Mouse (Mus musculus) ES-E14 (cell line): Measurements from ENCODE around the gene Bhlha15. TPM values are rescaled to one million over a fixed set of nuclear protein-coding genes. Genes with fewer than 3 reads are reported as not detected.

Experiments used
- DNase-seq: peaks from one replicate; pipeline ENCODE4 v3.0.0-alpha.2; 2013; ENCODE audit warnings: low read depth, low spot score
- H3K27ac ChIP-seq: 2 replicates; pipeline ENCODE4 v1.5.1; 2012; ENCODE audit warnings: low read depth, mild to moderate bottlenecking, low read length, moderate library complexity, mixed read lengths; ENCODE audit not compliant: poor library complexity, insufficient read depth, severe bottlenecking
- H3K36me3 ChIP-seq: 2 replicates; pipeline ENCODE4 v1.6.1; 2012; ENCODE audit warnings: mild to moderate bottlenecking, low read length, moderate library complexity, mixed read lengths; ENCODE audit not compliant: control insufficient read depth, poor library complexity, insufficient read depth, severe bottlenecking
- H3K4me1 ChIP-seq, 2 experiments: fragments of 150-350 bp in 1 of 2; sonication (generic) in 1 of 2; 2 replicates each; pipeline ENCODE4 v1.6.1; 2012; ENCODE audit warnings: low read length in 2 of 2, mild to moderate bottlenecking in 1 of 2, mixed read lengths in 1 of 2; ENCODE audit not compliant: control insufficient read depth in 2 of 2, insufficient read depth in 2 of 2, poor library complexity in 1 of 2
- H3K4me3 ChIP-seq, 2 experiments: fragments of 150-350 bp in 1 of 2; sonication (generic) in 1 of 2; 2 replicates each; pipeline ENCODE4 v1.5.1; 2012; ENCODE audit warnings: low read length in 2 of 2, low read depth in 1 of 2, mild to moderate bottlenecking in 1 of 2, mixed read lengths in 1 of 2; ENCODE audit not compliant: insufficient read depth in 1 of 2, poor library complexity in 1 of 2, severe bottlenecking in 1 of 2
- H3K9ac ChIP-seq: 2 replicates; pipeline ENCODE4 v1.6.1; 2012; ENCODE audit warnings: low read depth, mild to moderate bottlenecking, low read length, mixed read lengths; ENCODE audit not compliant: poor library complexity, insufficient read depth, severe bottlenecking
- H3K9me3 ChIP-seq: fragments of 150-350 bp; sonication (generic); 2 replicates; pipeline ENCODE4 v1.6.1; 2012; ENCODE audit warnings: low read depth, mild to moderate bottlenecking, low read length; ENCODE audit not compliant: control insufficient read depth, insufficient read depth
- CHD2 ChIP-seq: IDR thresholded peaks from 2 replicates; pipeline ENCODE4 v1.6.1; 2014; ENCODE audit warnings: mild to moderate bottlenecking, low read depth, low read length, inconsistent platforms
- HCFC1 ChIP-seq: IDR thresholded peaks from 2 replicates; pipeline ENCODE4 v1.6.1; 2012; ENCODE audit warnings: low read length, inconsistent platforms, borderline replicate concordance; ENCODE audit not compliant: insufficient read depth
- MAFK ChIP-seq: IDR thresholded peaks from 2 replicates; pipeline ENCODE4 v1.6.1; 2014; ENCODE audit warnings: mild to moderate bottlenecking, low read depth, low read length, inconsistent platforms; ENCODE audit not compliant: insufficient read depth
- ZC3H11A ChIP-seq: IDR thresholded peaks from 2 replicates; pipeline ENCODE4 v1.6.1; 2012; ENCODE audit warnings: low read depth, mild to moderate bottlenecking, inconsistent platforms, low read length, borderline replicate concordance
- ZNF384 ChIP-seq: IDR thresholded peaks from 2 replicates; pipeline ENCODE4 v1.6.1; 2012; ENCODE audit warnings: low read depth, low read length, inconsistent platforms
- in situ Hi-C, 2 experiments: fragments of 600-800 bp; cut with MboI; formaldehyde crosslinking; loops; one replicate each; pipeline ENCODE4 v1.15.1; 2025; ENCODE audit warnings: low sequenced_read_pairs in 2 of 2, inconsistent platforms in 1 of 2; ENCODE audit not compliant: unreplicated experiment in 2 of 2
- total RNA-seq: library from RNA; depleted of rRNA; stranded (reverse); fragments of 300-350 nt; gene quantifications from 2 replicates; pipeline ENCODE4 v1.2.3, GENCODE M21; 2012; rRNA removed

The Bhlha15 gene
- total RNA-seq, 1 experiment: 1.1 TPM

GRCm38 (mm10) chr5:144234222-144234621, 44.1 kb downstream of the Bhlha15 start:
- in situ Hi-C loops: no loop called here
- no peak overlapping the region for H3K27ac ChIP-seq
- no peaks in the 10 kb centered on the region for H3K36me3 ChIP-seq
- no peaks in the 10 kb centered on the region for H3K4me1 ChIP-seq
- no peak overlapping the region for H3K9ac ChIP-seq
- H3K4me3 ChIP-seq: no peak overlapping the region
- no peak for TF ChIP-seq ZNF384
- no peak for TF ChIP-seq CHD2
- no peak for TF ChIP-seq HCFC1
- TF ChIP-seq MAFK: no peak
- TF ChIP-seq ZC3H11A: no peak
- H3K9me3 ChIP-seq: no peaks in the 10 kb centered on the region
- DNase-seq: no peak

- in situ Hi-C loops: no loop called here
- DNase-seq: no peak
- no peaks in the 10 kb centered on the region for H3K4me1 ChIP-seq
- H3K9me3 ChIP-seq: no peaks in the 10 kb centered on the region
- TF ChIP-seq HCFC1 (no peak), ZC3H11A (no peak), ZNF384 (no peak), CHD2 (no peak), MAFK (no peak)
- H3K4me3 ChIP-seq: no peak overlapping the region
- no peak overlapping the region for H3K9ac ChIP-seq
- H3K36me3 ChIP-seq: no peaks in the 10 kb centered on the region
- H3K27ac ChIP-seq: no peak overlapping the region
Observed at GRCm38 (mm10) chr5:144234714-144235113, 44.6 kb downstream of the Bhlha15 start.

GRCm38 (mm10) chr5:144238969-144239368, 48.9 kb downstream of the Bhlha15 start:
- Histone ChIP-seq H3K36me3 (no peaks in the 10 kb centered on the region), H3K9ac (no peak overlapping the region), H3K4me1 (no peaks in the 10 kb centered on the region; a peak in 1 of 4 replicates), H3K27ac (no peak overlapping the region), H3K4me3 (no peak overlapping the region), H3K9me3 (no peaks in the 10 kb centered on the region)
- DNase-seq: no peak
- in situ Hi-C loops: no loop called here
- TF ChIP-seq HCFC1 (no peak), CHD2 (no peak), MAFK (no peak), ZNF384 (0 out of 2 replicates have a peak, but pooled peaks have one; percentile 35), ZC3H11A (no peak)

Other genes starting within 250 kb of the Bhlha15 start
- gene Ccz1, start 175.4 kb upstream of the Bhlha15 start, total RNA-seq: 50.7 and 75.8 TPM in 2 replicates
- not detected in 2 replicates for gene Ocm, start 163.6 kb upstream of the Bhlha15 start, total RNA-seq
- 61.2 and 93.0 TPM in 2 replicates for gene Lmtk2, start 89.8 kb upstream of the Bhlha15 start, total RNA-seq
- 18.3 and 22.1 TPM in 2 replicates for gene Tecpr1, start 33.3 kb downstream of the Bhlha15 start, total RNA-seq
- gene Bri3, start 54.2 kb downstream of the Bhlha15 start, total RNA-seq: 21.9 and 26.4 TPM in 2 replicates
- 0.69 and 1.4 TPM in 2 replicates for gene Baiap2l1, start 167.8 kb downstream of the Bhlha15 start, total RNA-seq